Mouse (Mus musculus) gastrocnemius, postnatal 36 days (tissue): ENCODE measurements around the gene Gm21454. TPM values are rescaled to one million over a fixed set of nuclear protein-coding genes. Genes with fewer than 3 reads are reported as not detected.
"Not testable (repeated sequence)": the region's sequence is repeated elsewhere in the genome, so short reads cannot be mapped to it uniquely, and the experiment has no call there.

ENCODE experiments used
- DNase-seq, 2 experiments: peaks; one replicate each; pipeline ENCODE4 v3.0.0; 2022
- intact Hi-C: fragments of 180-260 bp; cut with DNase I; formaldehyde crosslinking; loops from one replicate; pipeline ENCODE4 v1.15.1; 2025
- long read RNA-seq, 2 experiments: library from polyadenylated mRNA; stranded (forward); transcript quantifications; one replicate each; pipeline ENCODE4 v2.0.0; 2021
- total RNA-seq, 2 experiments: library from RNA; stranded (reverse); gene quantifications; 2 replicates each; pipeline ENCODE4 v1.2.3; 2021

Gm21454 gene
- not detected for total RNA-seq
- long read RNA-seq, experiment 1 = 0 reads
- long read RNA-seq, experiment 2 = 0 reads

DNA sequence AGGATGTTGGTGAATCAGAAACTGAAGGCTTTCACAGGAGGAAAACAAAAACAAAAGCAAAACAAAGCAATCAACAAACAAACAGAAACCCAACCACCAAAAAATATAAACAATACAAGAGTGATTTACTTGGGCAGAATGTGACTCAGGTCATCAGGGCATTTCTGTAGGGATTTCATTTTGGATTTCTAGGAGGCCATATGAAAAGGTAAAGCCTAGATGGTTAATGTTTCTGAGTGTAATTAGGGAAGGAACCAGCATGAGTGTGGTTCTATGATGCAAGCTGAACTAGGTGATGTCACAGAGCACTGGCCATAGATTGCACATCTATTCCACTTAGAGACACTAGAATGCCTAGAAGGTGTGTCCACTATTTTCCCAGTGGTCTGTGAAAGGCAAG lies at the start of gene Gm21454, which contains the start of gene Gm21440:
Gm21454 (plus strand) TSS at position 352 of the 400 bp plus-strand sequence.
Gm21440 (plus strand) TSS at position 301 of the 400 bp plus-strand sequence.
- intact Hi-C loops, DNase-seq: not testable (repeated sequence)

DNA sequence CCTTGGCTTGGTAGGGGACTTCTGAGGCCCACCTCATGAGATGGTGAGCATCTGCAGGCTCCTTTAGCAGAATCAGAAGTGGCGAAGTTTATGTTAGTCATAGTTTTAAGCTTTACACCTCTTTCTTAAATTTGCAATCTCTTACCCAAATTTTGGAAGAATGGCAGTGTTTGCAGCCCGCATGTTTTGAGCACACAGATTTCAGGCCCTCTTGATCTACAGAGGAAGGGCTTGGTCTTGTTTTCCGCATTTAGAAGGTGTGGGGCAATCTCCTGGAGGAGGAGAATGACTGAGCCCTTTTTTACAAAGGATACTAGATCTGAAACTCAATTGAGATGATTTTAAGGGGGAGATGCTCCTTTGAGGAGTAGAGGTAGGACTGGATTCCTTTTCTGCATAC lies 28.4 kb upstream of the Gm21454 start, which contains the start of gene Gm21828:
Gm21828 (minus strand) TSS at position 101 of the 400 bp plus-strand sequence.
- intact Hi-C loops, DNase-seq: not testable (repeated sequence)

DNA sequence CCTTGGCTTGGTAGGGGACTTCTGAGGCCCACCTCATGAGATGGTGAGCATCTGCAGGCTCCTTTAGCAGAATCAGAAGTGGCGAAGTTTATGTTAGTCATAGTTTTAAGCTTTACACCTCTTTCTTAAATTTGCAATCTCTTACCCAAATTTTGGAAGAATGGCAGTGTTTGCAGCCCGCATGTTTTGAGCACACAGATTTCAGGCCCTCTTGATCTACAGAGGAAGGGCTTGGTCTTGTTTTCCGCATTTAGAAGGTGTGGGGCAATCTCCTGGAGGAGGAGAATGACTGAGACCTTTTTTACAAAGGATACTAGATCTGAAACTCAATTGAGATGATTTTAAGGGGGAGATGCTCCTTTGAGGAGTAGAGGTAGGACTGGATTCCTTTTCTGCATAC lies 96.7 kb downstream of the Gm21454 start, which contains the start of gene Gm21725:
Gm21725 (minus strand) TSS at position 101 of the 400 bp plus-strand sequence.
- DNase-seq, intact Hi-C loops: not testable (repeated sequence)

Other genes with a start within 250 kb of the Gm21454 start
- gene Gm20807, start 209.6 kb upstream of the Gm21454 start, total RNA-seq = not detected
- not detected for gene Gm21891, start 119.0 kb upstream of the Gm21454 start, total RNA-seq
- not detected for gene Gm21425, start 90.5 kb upstream of the Gm21454 start, total RNA-seq
- not detected for gene Gm21828, start 28.5 kb upstream of the Gm21454 start, total RNA-seq
- not detected for gene Gm21440, start 51 bp upstream of the Gm21454 start, total RNA-seq
- not detected for gene Gm21725, start 96.6 kb downstream of the Gm21454 start, total RNA-seq
- gene Gm21866, start 213.1 kb downstream of the Gm21454 start, total RNA-seq = not detected
- not detected for gene Gm20773, start 241.6 kb downstream of the Gm21454 start, total RNA-seq